Mouse (Mus musculus) E14TG2a.4 (cell line): ENCODE measurements at regions not wholly inside any gene's neighbourhood (a gene's known extent, or its start where the extent isn't known, plus 50 kb on each side); places are given as distances from the start of the nearest gene placed in this dataset.

Experiments
- H3K27me3 ChIP-seq: 2 replicates; pipeline ENCODE4 v1.6.1; 2014; ENCODE audit warnings: low read length, control low read depth; ENCODE audit not compliant: insufficient read depth
- H3K36me3 ChIP-seq: 2 replicates; pipeline ENCODE4 v1.6.1; 2014; ENCODE audit warnings: low read length, control low read depth; ENCODE audit not compliant: insufficient read depth
- H3K4me1 ChIP-seq: replicated peaks from 2 replicates; pipeline ENCODE4 v1.6.1; 2014; ENCODE audit warnings: low read depth, low read length, control low read depth
- H3K4me3 ChIP-seq: replicated peaks from 2 replicates; pipeline ENCODE4 v1.5.1; 2014; ENCODE audit warnings: mild to moderate bottlenecking, low read length
- H3K9me3 ChIP-seq: 2 replicates; pipeline ENCODE4 v1.6.1; 2014; ENCODE audit warnings: low read length, control low read depth
- CTCF ChIP-seq: conservative IDR thresholded peaks from 2 replicates; pipeline ENCODE4 v1.5.1; 2014; ENCODE audit warnings: low read length
- NANOG ChIP-seq: IDR thresholded peaks from 2 replicates; pipeline ENCODE4 v1.6.1; 2014; ENCODE audit warnings: borderline replicate concordance, low read length, mixed read lengths
- POU5F1 ChIP-seq: IDR thresholded peaks from 2 replicates; pipeline ENCODE4 v1.6.1; 2014; ENCODE audit warnings: low read length, borderline replicate concordance

- no peaks in the 10 kb centered on the region for H3K4me1 ChIP-seq
- no peaks in the 10 kb centered on the region for H3K36me3 ChIP-seq
- no peak overlapping the region for H3K4me3 ChIP-seq
- no peaks in the 10 kb centered on the region for H3K9me3 ChIP-seq
- no peaks in the 10 kb centered on the region for H3K27me3 ChIP-seq
- TF ChIP-seq NANOG (no peak), POU5F1 (no peak), CTCF (no peak)
These were observed 179.7 kb upstream of the Igbp1b start for GRCm38 (mm10) chr6:138838043-138838442.

GRCm38 (mm10) chr6:138834876-138835275, 176.5 kb upstream of the Igbp1b start:
- no peak for TF ChIP-seq CTCF
- TF ChIP-seq POU5F1, result no peak
- TF ChIP-seq NANOG, result no peak
- no peak overlapping the region for H3K4me3 ChIP-seq
- H3K4me1 ChIP-seq, result no peaks in the 10 kb centered on the region
- H3K27me3 ChIP-seq, result no peaks in the 10 kb centered on the region
- no peaks in the 10 kb centered on the region for H3K9me3 ChIP-seq
- H3K36me3 ChIP-seq, result no peaks in the 10 kb centered on the region

DNA sequence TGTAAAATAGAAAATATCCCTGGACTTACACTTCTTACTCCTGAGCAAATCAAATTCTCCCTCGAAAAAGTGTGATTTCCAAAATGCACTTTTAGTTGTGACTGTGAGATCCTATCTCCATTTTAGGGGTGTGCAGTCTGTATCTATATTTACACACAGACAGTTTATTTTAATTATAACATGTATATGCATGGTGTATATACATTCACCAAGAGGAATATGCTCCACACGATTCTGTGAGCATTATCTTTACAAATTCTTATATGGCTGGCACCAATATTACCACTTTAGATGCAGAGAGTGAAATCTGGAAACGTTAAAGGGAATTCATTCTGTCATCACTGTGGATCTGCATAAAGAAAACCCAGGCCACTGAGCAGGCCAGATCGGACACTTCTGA, 143.5 kb upstream of the Igbp1b start:
- TF ChIP-seq CTCF (no peak), NANOG (no peak), POU5F1 (no peak)
- Histone ChIP-seq H3K36me3 (no peaks in the 10 kb centered on the region), H3K4me1 (no peaks in the 10 kb centered on the region), H3K9me3 (no peaks in the 10 kb centered on the region), H3K27me3 (no peaks in the 10 kb centered on the region), H3K4me3 (no peak overlapping the region)

DNA sequence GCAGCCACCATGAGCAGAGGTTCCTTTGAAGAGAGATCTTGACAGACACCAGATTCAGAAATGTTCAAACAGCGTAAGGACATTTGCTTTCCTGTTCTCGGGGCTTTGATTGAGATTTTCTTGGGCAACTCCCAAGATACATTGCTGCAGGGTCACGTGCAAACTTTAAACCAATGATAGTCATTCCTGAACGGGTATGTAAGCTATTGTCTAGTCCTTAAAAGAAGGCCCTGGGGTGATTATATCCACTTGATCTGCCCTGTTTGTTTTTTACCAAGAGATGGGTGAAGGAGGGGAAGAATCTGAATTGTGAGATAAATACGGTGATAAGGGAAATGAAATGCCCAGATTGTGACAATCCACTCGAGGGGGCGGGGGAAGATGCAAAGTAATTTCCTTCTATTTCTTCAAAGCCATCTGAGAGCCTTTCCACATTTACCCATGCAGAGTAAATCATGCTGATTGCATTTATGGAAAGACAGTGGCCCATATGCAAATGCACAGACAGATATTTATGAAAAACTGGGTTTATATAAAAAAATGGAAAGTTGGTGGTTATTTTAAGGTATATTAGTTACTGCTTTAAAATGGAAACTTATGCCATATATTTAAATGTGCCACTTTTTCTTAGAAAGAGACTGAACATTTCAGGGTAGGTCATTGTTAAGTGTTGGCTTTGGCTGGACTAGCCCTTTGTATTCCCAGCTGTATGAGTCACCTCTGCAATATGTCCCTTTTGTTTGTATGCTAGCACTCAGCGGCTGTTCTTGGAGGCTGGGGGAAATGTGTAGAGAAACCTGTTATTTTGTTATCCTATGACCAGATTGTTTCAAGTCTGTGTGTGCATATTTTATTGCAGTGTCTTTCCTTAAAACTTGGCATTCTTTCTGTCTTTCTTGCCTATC, 142.7 kb upstream of the Igbp1b start:
- TF ChIP-seq CTCF, result no peak
- no peak for TF ChIP-seq NANOG
- no peak for TF ChIP-seq POU5F1

GRCm38 (mm10) chr6:138794706-138795105, 136.4 kb upstream of the Igbp1b start:
- H3K4me3 ChIP-seq, result no peak overlapping the region
- no peaks in the 10 kb centered on the region for H3K4me1 ChIP-seq
- TF ChIP-seq NANOG, result no peak
- TF ChIP-seq CTCF, result no peak
- no peak for TF ChIP-seq POU5F1
- no peaks in the 10 kb centered on the region for H3K27me3 ChIP-seq
- no peaks in the 10 kb centered on the region for H3K9me3 ChIP-seq
- no peaks in the 10 kb centered on the region for H3K36me3 ChIP-seq

More for the DNA sequence above, 142.7 kb upstream of the Igbp1b start:
- Histone ChIP-seq H3K36me3 (no peaks in the 10 kb centered on the region), H3K4me3 (no peak overlapping the region), H3K4me1 (no peaks in the 10 kb centered on the region), H3K9me3 (no peaks in the 10 kb centered on the region), H3K27me3 (no peaks in the 10 kb centered on the region)

DNA sequence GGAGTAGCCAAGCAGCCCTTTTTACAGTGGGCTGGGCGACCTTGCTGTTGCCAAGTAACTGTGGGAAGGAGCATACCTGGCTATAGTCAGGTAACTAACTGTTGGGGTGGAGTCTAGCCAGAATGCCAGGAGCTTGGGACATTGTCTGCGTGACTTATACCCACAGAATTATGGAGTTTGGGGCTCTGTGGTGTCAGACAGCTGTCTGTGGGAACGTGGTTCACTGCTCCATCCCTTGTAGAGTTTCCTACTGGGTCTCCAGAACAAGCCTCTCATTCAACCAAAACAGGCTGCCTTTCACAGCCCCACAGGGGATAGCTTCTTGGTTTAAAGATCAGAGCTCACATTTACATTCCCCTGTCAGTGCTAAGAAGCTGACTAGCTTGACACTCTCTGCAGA, 134.5 kb upstream of the Igbp1b start:
- Histone ChIP-seq H3K27me3 (no peaks in the 10 kb centered on the region), H3K36me3 (no peaks in the 10 kb centered on the region), H3K4me1 (no peaks in the 10 kb centered on the region), H3K4me3 (no peak overlapping the region), H3K9me3 (no peaks in the 10 kb centered on the region)
- TF ChIP-seq CTCF (no peak), NANOG (no peak), POU5F1 (no peak)

- Histone ChIP-seq H3K36me3 (no peaks in the 10 kb centered on the region), H3K4me1 (no peaks in the 10 kb centered on the region), H3K9me3 (no peaks in the 10 kb centered on the region), H3K4me3 (no peak overlapping the region), H3K27me3 (no peaks in the 10 kb centered on the region)
- TF ChIP-seq NANOG (no peak), POU5F1 (no peak), CTCF (no peak)
These were observed 124.6 kb upstream of the Igbp1b start for GRCm38 (mm10) chr6:138782907-138783306.

DNA sequence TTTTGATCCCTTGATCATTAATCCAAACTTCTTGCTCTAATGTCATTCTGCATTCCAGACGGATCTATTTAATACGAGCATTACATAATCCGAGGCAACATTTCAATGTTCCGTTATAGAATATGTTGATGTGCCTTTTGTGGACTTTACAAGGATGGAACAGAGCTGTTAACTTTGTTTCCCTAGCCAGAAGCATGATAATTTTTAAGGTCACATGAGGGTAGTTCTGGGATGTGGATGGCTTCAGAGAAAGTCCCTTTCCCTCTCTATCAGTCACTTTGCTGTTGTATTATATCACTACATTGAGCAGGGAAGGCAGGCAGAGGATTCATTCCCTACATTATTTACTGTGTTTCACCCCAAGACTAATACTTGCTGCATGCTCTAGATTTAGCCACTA, 124.1 kb upstream of the Igbp1b start:
- Histone ChIP-seq H3K4me1 (no peaks in the 10 kb centered on the region), H3K4me3 (no peak overlapping the region), H3K9me3 (no peaks in the 10 kb centered on the region), H3K27me3 (no peaks in the 10 kb centered on the region), H3K36me3 (no peaks in the 10 kb centered on the region)
- TF ChIP-seq CTCF (no peak), NANOG (no peak), POU5F1 (no peak)

DNA sequence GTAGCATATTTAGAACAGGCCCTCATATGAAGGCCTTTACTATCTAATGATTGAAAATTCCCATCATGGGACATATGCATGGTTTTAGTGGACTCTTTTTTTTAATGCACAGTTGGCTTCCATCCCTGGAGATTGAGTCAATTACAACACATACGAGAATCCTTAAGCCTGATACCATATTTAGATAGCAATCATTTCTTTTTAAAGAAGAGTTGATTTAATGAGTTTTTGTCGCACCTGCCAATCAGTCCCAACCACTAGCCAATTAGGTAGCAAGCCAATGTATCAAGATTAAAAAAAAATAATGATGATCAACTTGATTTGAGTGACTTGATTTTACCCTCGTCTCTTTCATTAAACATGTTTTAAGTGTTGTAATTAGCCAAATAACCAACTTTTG, 103.6 kb upstream of the Igbp1b start:
- H3K4me3 ChIP-seq, result no peak overlapping the region
- no peaks in the 10 kb centered on the region for H3K4me1 ChIP-seq
- no peak for TF ChIP-seq NANOG
- no peak for TF ChIP-seq CTCF
- TF ChIP-seq POU5F1, result no peak
- H3K27me3 ChIP-seq, result no peaks in the 10 kb centered on the region
- H3K36me3 ChIP-seq, result no peaks in the 10 kb centered on the region
- no peaks in the 10 kb centered on the region for H3K9me3 ChIP-seq
